Mouse (Mus musculus) layer of hippocampus, postnatal 25 days (tissue): ENCODE data around the gene Rpl19. TPM values are rescaled to one million over a fixed set of nuclear protein-coding genes. Genes with fewer than 3 reads are reported as not detected.

Experiments
- microRNA-seq, 2 experiments: library from miRNA; unstranded; fragments of <30 nt; microRNA quantifications; one replicate each; pipeline ENCODE4 v1.2.0; 2021
- total RNA-seq, 2 experiments: library from RNA; stranded (reverse); gene quantifications; 2 replicates each; pipeline ENCODE4 v1.2.3; 2021

Rpl19 gene
- total RNA-seq, 2 experiments from 2014 or later = 567 to 626 TPM

Small RNA genes within 50 kb of the gene (microRNA-seq; reads per million reads assigned to microRNA genes)
- 0 reads per million in 2 experiments for gene Gm27597

Other genes starting within 250 kb of the Rpl19 start
- 100 to 1,000 TPM; 327 to 397 TPM for gene Rpl23, start 244.3 kb upstream of the Rpl19 start, total RNA-seq
- 100 to 1,000 TPM; 102 to 114 TPM for gene Lasp1, start 227.7 kb upstream of the Rpl19 start, total RNA-seq
- 10 to 100 TPM; 66.2 to 71.6 TPM for gene B230217C12Rik, start 185.9 kb upstream of the Rpl19 start, total RNA-seq
- 1 to 10 TPM; 1.2 to 1.9 TPM for gene Fbxo47, start 142.6 kb upstream of the Rpl19 start, total RNA-seq
- gene Plxdc1, start 40.3 kb upstream of the Rpl19 start, total RNA-seq = 1 to 10 TPM; 8.2 to 9.1 TPM
- 1 to 10 TPM in 1 of 2 experiments, under 1 TPM in 1; 0.71 to 1.2 TPM for gene Arl5c, start 30.5 kb upstream of the Rpl19 start, total RNA-seq
- 100 to 1,000 TPM; 138 to 144 TPM for gene Cacnb1, start 3.7 kb upstream of the Rpl19 start, total RNA-seq
- gene Stac2, start 26.8 kb downstream of the Rpl19 start, total RNA-seq = 10 to 100 TPM; 42.4 to 46.9 TPM
- gene Fbxl20, start 123.7 kb downstream of the Rpl19 start, total RNA-seq = 10 to 100 TPM; 32.4 to 32.9 TPM
- 10 to 100 TPM; 49.5 to 54.0 TPM for gene Med1, start 166.6 kb downstream of the Rpl19 start, total RNA-seq
- 10 to 100 TPM; 32.2 to 41.0 TPM for gene Cdk12, start 176.3 kb downstream of the Rpl19 start, total RNA-seq